Comparison of ENCODE assay signal across 12 mouse cellular contexts in the genomic region with DNA sequence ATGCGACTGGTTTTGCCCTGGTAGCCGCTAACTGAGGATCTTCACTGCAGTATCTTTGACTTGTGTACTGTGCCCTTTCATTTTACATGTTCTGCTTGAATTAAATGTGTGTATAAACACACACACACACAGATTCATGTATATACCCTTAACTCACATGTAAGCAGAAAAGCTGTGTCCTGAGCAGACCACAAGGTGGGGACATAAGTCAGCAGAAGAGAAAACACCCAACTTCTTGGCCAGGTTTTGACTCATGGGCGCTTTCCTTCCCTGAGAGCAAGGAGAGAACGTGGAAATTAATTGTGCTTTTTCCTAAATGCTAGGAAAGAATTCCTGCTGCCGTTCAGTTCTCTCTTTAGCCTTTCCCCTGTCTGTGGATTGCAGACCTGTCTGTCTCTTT. TPM values are rescaled to one million over a fixed set of nuclear protein-coding genes. Genes with fewer than 3 reads are reported as not detected.
DNase-seq lines count a peak whose midpoint lies in the region; ATAC-seq lines count a peak whose summit lies in the region.
"Had no signal": no experiment of that assay in that cellular context is flagged by ENCODE, and none has a peak within 500 bp of the region (broad histone marks: within the 10 kb centered on the region; RNA-seq: fewer than 3 reads in every experiment).

No protein-coding gene starts in this region.

- DNase-seq in hindbrain, embryonic 11.5 days (ENCODE audit: low spot score), result peak; percentile 19
- DNase-seq in thymus, postnatal 14 days, result peak; percentile 8
- DNase-seq in thymus, postnatal 10 days (ENCODE audit: low spot score in 2 of 2), result no peak
- DNase-seq in adipocyte (ENCODE audit: low spot score), result peak; percentile 24
- DNase-seq in ovary, postnatal 14 days (ENCODE audit: low spot score), result no peak
- no peak for DNase-seq in heart, adult 18-20 months
- DNase-seq: kidney, adult 18-20 months; thymus, postnatal 4 days had no signal

- H3K4me3 ChIP-seq in hindbrain, embryonic 11.5 days (ENCODE audit: low read depth, low read length), result no peak overlapping the region
- no peak overlapping the region for H3K4me3 ChIP-seq in hindbrain, embryonic 16.5 days (ENCODE audit: low read length)
- no peak overlapping the region for H3K4me3 ChIP-seq in stomach, embryonic 16.5 days (replicated peaks; ENCODE audit: low read length)

- H3K27me3 ChIP-seq in hindbrain, embryonic 11.5 days (ENCODE audit: control insufficient read depth, insufficient read depth, low read length), result no peaks in the 10 kb centered on the region
- H3K27me3 ChIP-seq in hindbrain, embryonic 16.5 days (replicated peaks; ENCODE audit: control insufficient read depth, insufficient read depth, low read length), result no peaks in the 10 kb centered on the region
- no peaks in the 10 kb centered on the region for H3K27me3 ChIP-seq in stomach, embryonic 16.5 days (ENCODE audit: control insufficient read depth, insufficient read depth, low read length)

- no peaks in the 10 kb centered on the region for H3K36me3 ChIP-seq in hindbrain, embryonic 11.5 days (ENCODE audit: control insufficient read depth, insufficient read depth, low read length)
- no peaks in the 10 kb centered on the region for H3K36me3 ChIP-seq in hindbrain, embryonic 16.5 days (ENCODE audit: control insufficient read depth, insufficient read depth, low read length)
- no peaks in the 10 kb centered on the region for H3K36me3 ChIP-seq in stomach, embryonic 16.5 days (ENCODE audit: control insufficient read depth, insufficient read depth, low read length)

- H3K4me2 ChIP-seq in hindbrain, embryonic 11.5 days (replicated peaks; ENCODE audit: low read depth, low read length), result no peak overlapping the region
- no peak overlapping the region for H3K4me2 ChIP-seq in hindbrain, embryonic 16.5 days (ENCODE audit: low read length)
- H3K4me2 ChIP-seq in stomach, embryonic 16.5 days (ENCODE audit: low read depth, low read length), result no peak overlapping the region

- no peak overlapping the region for H3K27ac ChIP-seq in hindbrain, embryonic 11.5 days (ENCODE audit: low read depth, low read length)
- no peak overlapping the region for H3K27ac ChIP-seq in hindbrain, embryonic 16.5 days (ENCODE audit: low read depth, low read length)
- H3K27ac ChIP-seq in stomach, embryonic 16.5 days (ENCODE audit: low read length), result peak overlapping the region; percentile 63

- no peak overlapping the region for H3K9ac ChIP-seq in hindbrain, embryonic 11.5 days (ENCODE audit: low read depth, low read length)
- H3K9ac ChIP-seq in hindbrain, embryonic 16.5 days (ENCODE audit: low read depth, low read length), result no peak overlapping the region
- H3K9ac ChIP-seq in stomach, embryonic 16.5 days (ENCODE audit: low read length), result no peak overlapping the region

- H3K4me1 ChIP-seq in hindbrain, embryonic 11.5 days (replicated peaks; ENCODE audit: control insufficient read depth, insufficient read depth, low read length), result no peaks in the 10 kb centered on the region
- no peaks in the 10 kb centered on the region for H3K4me1 ChIP-seq in hindbrain, embryonic 16.5 days (ENCODE audit: control insufficient read depth, insufficient read depth, low read depth, low read length)
- peaks cover 2% of the 10 kb centered on the region; the same call in 1 of the 2 replicates for H3K4me1 ChIP-seq in stomach, embryonic 16.5 days (ENCODE audit: control insufficient read depth, insufficient read depth, low read length)

- 74% methylated on average over 5 of the region's 5 CpGs for WGBS in hindbrain, embryonic 11.5 days
- WGBS in hindbrain, embryonic 16.5 days, result 69% methylated on average over 5 of the region's 5 CpGs
- 56% methylated on average over 5 of the region's 5 CpGs for WGBS in stomach, embryonic 16.5 days

- ATAC-seq in hindbrain, embryonic 11.5 days (ENCODE audit: low FRiP score), result no peak
- no peak for ATAC-seq in hindbrain, embryonic 16.5 days
- ATAC-seq in stomach, embryonic 16.5 days (ENCODE audit: insufficient read depth, low FRiP score), result no peak

- no peaks in the 10 kb centered on the region for H3K9me3 ChIP-seq in hindbrain, embryonic 11.5 days (ENCODE audit: control insufficient read depth, low read length)
- H3K9me3 ChIP-seq in hindbrain, embryonic 16.5 days (ENCODE audit: control insufficient read depth, low read length), result no peaks in the 10 kb centered on the region
- H3K9me3 ChIP-seq in stomach, embryonic 16.5 days (replicated peaks; ENCODE audit: control insufficient read depth, low read length), result no peaks in the 10 kb centered on the region

RNA-seq across cellular contexts. Expression of a gene that starts 33.6 kb away (rescaled TPM):
- polyA plus RNA-seq in hindbrain, embryonic 11.5 days (2014; fragmentation: Nextera tagmentation; extraction: Ambion mirVana), result 63.0 and 65.6 TPM in 2 replicates
- 60.1 and 61.6 TPM in 2 replicates for polyA plus RNA-seq in hindbrain, embryonic 16.5 days (2015; fragmentation: Nextera tagmentation; extraction: Ambion mirVana)
- polyA plus RNA-seq in stomach, embryonic 16.5 days (2015; fragmentation: Nextera tagmentation; extraction: Ambion mirVana), result 62.1 and 69.7 TPM in 2 replicates
- 10 to 100 TPM; 26.2 to 29.9 TPM for total RNA-seq in heart, adult 18-20 months (2021)

RNA-seq across cellular contexts. Expression of a gene that starts 34.2 kb away (rescaled TPM):
- 5.1 and 5.7 TPM in 2 replicates for polyA plus RNA-seq in hindbrain, embryonic 11.5 days (2014; fragmentation: Nextera tagmentation; extraction: Ambion mirVana)
- polyA plus RNA-seq in hindbrain, embryonic 16.5 days (2015; fragmentation: Nextera tagmentation; extraction: Ambion mirVana), result 6.4 and 7.1 TPM in 2 replicates
- 0.83 and 1.0 TPM in 2 replicates for polyA plus RNA-seq in stomach, embryonic 16.5 days (2015; fragmentation: Nextera tagmentation; extraction: Ambion mirVana)
- total RNA-seq in heart, adult 18-20 months (2021), result under 1 TPM in 1 of 2 experiments, not detected in 1; 0.15 TPM
- total RNA-seq: common myeloid progenitor, adult 5-6 weeks had no signal
- polyA plus RNA-seq: heart, embryonic 14.5 days had no signal

Comparison
In these comparisons a context has a peak if more than half of its experiments do, and no peak if none do; other contexts are left out.
1. DNase-seq: peak in hindbrain, embryonic 11.5 days (single experiment), thymus, postnatal 14 days (single experiment) and adipocyte (single experiment); none in thymus, postnatal 10 days (0 of 2), ovary, postnatal 14 days (single experiment) and heart, adult 18-20 months (0 of 2).